Mouse (Mus musculus): Measurements from ENCODE around the gene H60b. TPM values are rescaled to one million over a fixed set of nuclear protein-coding genes. Genes with fewer than 3 reads are reported as not detected.
"Not testable (repeated sequence)": the region's sequence is repeated elsewhere in the genome, so short reads cannot be mapped to it uniquely, and the experiment has no call there.

H60b gene
- total RNA-seq, 1 experiment from 2014 or later: not detected

DNA sequence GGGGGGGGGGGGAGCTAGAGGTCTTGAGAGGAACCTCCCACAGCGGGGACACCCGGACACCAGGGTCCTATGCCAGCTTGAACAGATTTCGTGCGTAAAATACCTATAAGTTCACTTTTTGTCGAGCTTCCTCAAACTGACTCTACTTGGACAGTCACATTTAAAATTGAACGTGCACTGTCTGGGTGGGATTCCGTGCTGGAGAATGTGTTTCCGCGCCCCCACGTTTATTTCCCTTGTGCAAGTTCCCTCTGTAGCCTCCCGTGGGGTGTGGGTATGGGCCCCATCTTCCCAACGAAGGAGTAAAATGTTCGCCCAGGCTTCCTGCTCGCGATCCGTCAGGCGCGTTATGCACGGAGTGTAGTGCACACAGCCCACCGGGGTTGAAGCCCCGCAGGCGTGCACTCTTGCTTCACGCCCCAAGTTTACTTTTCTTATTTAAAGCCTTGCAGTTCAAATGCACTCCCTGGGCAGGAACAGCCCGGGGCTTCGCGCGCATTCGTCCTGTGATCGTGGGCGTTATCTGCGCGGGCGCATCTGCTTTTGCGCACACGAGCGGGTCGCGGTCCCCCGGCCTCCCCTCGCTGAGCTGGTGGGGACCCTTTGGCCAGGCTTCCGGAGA is 115.4 kb downstream of the H60b start:
- no peak for DNase-seq

GRCm38 (mm10) chr10:22274445-22275057 is 116.2 kb downstream of the H60b start:
- DNase-seq: no peak

GRCm38 (mm10) chr10:22278468-22278867 is 120.1 kb downstream of the H60b start:
- DNase-seq: not testable (repeated sequence)

- no peak for DNase-seq
Observed at GRCm38 (mm10) chr10:22282816-22283215, 124.4 kb downstream of the H60b start.

- DNase-seq: no peak
Observed at GRCm38 (mm10) chr10:22295676-22296075, 137.3 kb downstream of the H60b start.

DNA sequence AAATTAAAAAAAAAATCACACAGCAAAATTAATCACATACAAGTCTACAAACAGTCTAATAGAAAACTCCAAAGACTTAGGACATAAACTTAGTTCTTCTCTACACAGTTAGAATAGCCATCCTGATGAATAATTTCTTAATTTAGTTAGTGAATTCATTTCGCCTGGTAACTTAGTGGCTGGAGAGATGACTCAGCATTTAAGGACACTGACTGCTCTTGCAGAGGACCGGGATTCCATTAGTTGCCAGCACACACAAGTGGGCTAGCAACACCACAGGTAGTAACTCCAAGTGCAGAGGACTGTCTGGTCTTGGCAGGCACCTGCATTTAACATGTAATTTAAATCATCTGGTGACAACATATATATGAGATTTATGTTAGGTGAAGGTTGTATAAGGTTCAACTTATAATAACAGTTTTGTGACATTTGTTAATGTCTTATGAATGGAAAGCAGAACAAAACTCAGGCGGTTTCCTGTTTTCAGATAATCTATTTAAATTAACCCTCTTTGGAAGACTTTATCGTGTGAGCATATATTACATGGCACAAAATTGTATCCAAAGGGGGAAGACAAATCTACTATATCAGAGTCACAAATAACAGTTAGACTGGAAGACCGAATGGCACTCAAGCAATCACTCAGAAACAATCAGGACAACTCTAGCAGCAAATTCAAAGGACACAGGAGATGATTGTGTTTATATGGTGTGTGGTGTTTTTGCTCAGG is 138.8 kb downstream of the H60b start:
- no peak for DNase-seq

DNA sequence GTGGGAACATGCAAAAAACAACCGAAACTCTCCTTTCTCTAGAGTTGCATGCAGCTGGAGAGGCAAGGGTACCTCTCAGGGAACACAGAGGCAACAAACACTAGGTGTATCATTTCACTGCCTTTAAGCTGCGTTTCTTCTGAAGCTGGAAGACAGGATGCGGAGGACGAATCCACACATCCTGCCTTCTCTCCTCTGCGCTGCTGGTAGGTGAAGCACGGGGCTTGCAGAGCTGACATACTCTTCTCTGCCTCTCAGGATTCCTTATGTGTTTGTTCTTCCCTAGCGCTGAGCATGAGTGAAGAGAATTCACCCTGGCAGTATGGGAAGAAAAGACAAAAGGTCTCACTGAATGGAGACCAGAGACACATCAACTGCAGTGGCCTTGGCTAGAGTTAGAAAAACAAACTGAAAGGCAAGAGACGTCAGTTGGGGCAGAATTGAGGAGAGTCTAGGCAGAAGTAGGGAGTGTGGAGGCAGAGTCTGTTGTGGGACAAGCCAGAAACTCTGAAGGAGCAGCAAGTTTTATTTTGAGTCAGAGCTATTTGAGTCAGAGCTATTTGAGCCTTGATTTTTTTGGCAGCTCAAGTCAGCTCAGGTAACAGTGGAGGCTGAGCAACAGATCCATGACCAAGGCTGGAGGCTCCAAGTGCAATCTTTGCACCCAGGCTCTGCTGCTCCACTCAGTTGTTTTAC is 139.5 kb downstream of the H60b start:
- DNase-seq: no peak

- DNase-seq: no peak
Observed at GRCm38 (mm10) chr10:22299324-22299723, 140.9 kb downstream of the H60b start.

DNA sequence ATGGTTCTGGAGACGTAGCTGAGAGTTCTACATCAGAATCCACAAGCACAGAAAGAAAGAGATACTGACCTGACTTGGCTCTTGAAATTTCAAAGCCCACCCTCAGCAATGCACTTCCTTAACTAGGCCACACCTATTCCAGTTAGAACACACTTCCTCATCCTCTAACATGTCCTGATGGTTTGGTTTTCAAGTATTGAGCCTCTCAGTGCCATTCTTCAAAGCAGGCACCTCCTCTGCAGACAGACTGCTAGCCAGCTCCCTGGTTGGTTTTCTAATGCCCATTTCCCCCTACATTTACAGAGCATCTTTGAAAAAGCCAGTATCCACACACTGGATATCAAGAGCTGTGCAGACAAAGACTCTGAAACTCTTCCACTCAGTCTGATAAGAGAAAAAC is 143.3 kb downstream of the H60b start:
- no peak for DNase-seq

DNA sequence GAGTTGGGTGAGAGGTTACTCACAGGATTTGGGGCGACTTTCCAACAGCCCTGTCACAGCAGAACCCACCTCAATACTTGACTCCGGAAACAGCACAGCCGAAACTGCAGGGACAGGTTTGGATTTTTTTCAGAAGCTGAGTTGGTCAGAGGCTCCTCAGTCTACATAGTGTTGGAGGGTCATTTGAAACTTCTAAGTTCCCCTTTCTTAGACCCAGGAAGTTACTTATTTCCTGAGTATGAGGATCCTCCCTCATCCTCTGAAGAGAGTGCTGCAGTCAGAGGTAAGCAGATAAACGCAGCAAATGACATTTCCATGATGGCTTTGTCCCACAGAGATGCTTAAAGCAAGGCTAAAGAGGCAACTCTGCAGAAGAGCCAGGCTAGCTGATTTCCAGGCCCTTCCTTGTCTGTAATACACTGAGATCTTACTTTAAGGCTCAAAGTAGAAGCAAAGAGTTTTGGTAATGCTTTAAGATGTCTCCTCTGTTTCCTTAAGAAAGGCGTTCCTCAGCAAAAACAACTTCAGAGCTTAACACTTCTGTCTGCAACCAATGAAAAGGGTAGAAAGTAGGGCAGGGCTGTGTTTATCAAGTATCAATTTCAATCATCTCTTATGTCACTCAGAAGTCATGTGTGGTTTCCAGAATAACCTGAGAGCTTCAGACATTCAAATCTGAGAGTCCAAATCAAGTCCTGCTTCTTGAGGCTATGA is 144.1 kb downstream of the H60b start:
- DNase-seq: no peak

DNA sequence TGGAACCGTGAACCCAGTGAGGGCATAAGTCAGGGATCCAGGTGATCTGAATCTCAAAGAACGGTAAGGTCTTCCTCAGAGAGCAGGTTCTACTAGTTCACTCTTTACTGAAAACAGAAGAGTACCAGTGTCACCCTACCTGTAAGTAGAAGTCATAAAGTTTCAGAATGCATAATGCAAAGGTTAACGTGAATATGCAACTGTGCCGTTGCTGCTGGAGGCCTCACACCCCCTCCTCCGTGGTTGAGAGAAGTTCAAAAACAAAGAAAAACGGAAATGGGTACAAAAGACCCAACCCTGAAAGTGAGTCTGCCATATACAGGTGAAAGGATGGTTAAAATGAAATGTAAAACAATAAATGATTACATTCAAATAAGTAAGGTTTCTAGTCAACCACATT is 145.3 kb downstream of the H60b start:
- no peak for DNase-seq

DNA sequence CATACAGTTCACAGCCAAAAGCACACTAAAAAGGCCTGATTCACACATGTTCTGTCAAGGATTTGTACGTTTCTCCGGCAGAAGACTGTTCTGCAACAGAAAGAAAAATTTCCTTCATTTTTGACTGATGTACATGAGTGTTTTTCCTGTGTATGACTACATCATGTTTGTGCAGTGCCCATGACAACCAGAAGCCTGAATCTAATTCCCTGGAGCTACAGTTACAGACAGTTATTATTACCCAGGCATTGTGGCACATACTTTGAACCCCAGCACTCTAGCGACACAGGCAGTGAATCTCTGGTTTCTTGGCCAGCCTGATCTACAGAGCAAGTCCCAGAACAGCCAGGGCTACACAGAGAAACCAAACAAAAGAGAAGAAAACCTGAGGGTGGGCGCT is 147.4 kb downstream of the H60b start:
- DNase-seq: no peak

GRCm38 (mm10) chr10:22306452-22306851 is 148.1 kb downstream of the H60b start:
- peak; percentile 5 for DNase-seq

DNA sequence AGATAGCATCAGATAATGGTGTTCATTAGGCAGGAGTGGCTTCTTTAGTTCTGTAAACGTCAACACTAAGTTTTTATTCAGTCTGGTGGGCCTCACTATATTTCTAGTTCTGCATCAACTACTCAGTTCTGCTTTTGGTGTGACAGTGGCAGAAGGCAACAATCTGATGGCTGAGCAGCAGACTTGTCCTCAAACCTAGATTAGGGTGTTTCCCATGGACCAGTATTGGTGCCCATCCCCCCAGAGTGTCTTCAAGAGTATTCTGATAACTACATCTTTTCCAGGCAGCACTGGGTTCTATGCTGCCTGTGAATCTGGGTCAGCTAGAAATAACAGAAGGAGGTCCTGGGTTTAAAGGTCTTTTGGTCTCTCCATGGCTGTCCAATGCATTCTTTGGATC is 149.8 kb downstream of the H60b start:
- DNase-seq: no peak

DNA sequence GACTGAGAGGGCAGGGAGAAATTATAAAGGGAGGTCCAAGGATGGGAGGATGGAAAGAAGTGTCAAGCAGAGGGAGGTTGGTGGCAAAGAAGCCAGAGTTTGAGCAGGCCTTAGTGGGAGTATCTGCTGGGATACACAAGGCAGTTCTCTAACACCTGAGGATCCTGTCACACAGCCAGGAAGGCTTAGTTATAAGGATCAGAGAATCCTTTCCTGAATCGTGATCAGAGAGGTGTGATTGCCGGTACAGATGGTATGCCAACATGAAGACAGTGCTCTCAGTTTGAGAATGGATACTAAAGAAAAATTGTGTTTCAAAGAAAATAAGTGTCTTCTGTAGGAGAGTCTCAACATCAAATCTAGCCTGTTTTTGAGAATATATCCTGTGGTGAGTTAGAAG is 164.5 kb downstream of the H60b start:
- no peak for DNase-seq

Other genes starting within 250 kb of the H60b start
- not detected in 2 replicates for gene 4930444G20Rik, start 90.5 kb upstream of the H60b start, total RNA-seq (2021)
- 8.5 and 11.0 TPM in 2 replicates for gene E030030I06Rik, start 9.3 kb upstream of the H60b start, total RNA-seq (2021)
- gene Raet1e, start within 50 bp of the H60b start, total RNA-seq (2021): 1.3 and 1.6 TPM in 2 replicates
- 0.85 TPM in 1 of 2 replicates, not detected in the other for gene Raet1d, start 202.0 kb downstream of the H60b start, total RNA-seq (2021)